Mouse (Mus musculus): ENCODE results near the gene Olfr348.

The Olfr348 gene

GRCm38 (mm10) chr2:36783976-36784375 is at the start of gene Olfr348:
Gene Olfr348 (plus strand): TSS chr2:36784276.
- DNase-seq (ENCODE audit: low spot score), result no peak

DNA sequence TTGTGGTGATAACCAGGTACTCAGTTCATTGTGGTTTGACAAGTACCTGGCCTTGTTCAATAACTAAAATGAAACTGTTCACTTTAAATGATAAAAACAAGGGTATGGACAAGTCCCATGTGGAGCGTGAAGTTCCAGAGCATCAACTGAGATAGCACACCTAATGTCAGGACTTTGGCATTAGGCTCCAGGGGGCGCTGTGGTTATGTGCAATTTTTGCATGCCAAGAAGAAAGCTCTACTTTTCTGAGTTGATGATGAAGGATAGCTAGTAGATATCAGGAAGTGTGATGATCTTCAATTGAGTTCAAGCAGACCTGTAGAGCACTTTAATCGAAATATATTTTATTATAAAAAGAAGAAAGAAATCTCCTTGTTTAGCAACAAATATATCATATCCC is 47.9 kb upstream of the Olfr348 start:
- DNase-seq (ENCODE audit: low spot score), result no peak

GRCm38 (mm10) chr2:36790238-36790637 is 6.2 kb downstream of the Olfr348 start, which contains the start of gene Olfr50:
Gene Olfr50 (plus strand): TSS chr2:36790538.
- DNase-seq (ENCODE audit: low spot score), result no peak

DNA sequence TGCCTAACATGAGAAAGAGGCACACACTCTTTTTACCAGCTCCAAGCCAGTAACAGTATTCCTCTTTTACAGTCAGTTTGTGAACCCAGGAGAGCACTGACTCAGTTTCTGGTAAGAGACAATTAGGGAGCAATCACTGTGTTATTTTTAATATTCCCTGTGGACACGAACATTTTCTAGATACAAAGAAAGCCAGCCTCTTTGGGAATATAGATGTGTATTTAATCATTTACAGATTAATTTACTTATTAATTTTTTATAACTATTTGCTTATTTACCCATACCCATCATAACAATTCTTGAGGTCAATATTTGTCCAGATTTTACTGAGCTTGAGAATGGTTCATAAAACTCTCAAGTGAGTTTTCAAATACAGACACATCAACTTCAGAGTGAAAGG is 32.9 kb downstream of the Olfr348 start, which contains the start of gene Olfr3:
Gene Olfr3, minus strand, starts transcription at position 101 of the 400 bp plus-strand sequence.
- DNase-seq (ENCODE audit: low spot score), result no peak
